Mouse (Mus musculus) neural tube, embryonic 13.5 days (tissue): Measurements from ENCODE around the gene Tcte1. TPM values are rescaled to one million over a fixed set of nuclear protein-coding genes. Genes with fewer than 3 reads are reported as not detected.

Source experiments
- polyA plus RNA-seq: library from polyadenylated mRNA; unstranded; fragments of >200 nt; fragmentation: Nextera tagmentation; extraction: Ambion mirVana; gene quantifications from 2 replicates; pipeline ENCODE4 v1.2.1, GENCODE M21; 2015

Gene Tcte1
- polyA plus RNA-seq, 1 experiment from 2014 or later = 3.3 TPM

Other genes with a start within 250 kb of the Tcte1 start
- gene Cdc5l, start 89.7 kb upstream of the Tcte1 start, polyA plus RNA-seq = 62.5 and 73.1 TPM in 2 replicates
- gene Spats1, start 48.0 kb upstream of the Tcte1 start, polyA plus RNA-seq = 0.62 and 1.5 TPM in 2 replicates
- 17.1 and 18.2 TPM in 2 replicates for gene Aars2, start 16.6 kb upstream of the Tcte1 start, polyA plus RNA-seq
- gene Tmem151b, start 26.2 kb downstream of the Tcte1 start, polyA plus RNA-seq = 19.4 and 22.6 TPM in 2 replicates
- gene Nfkbie, start 32.3 kb downstream of the Tcte1 start, polyA plus RNA-seq = 5.3 and 5.6 TPM in 2 replicates
- 75.0 and 84.2 TPM in 2 replicates for gene Slc35b2, start 40.4 kb downstream of the Tcte1 start, polyA plus RNA-seq
- 1,589 and 1,622 TPM in 2 replicates for gene Hsp90ab1, start 49.8 kb downstream of the Tcte1 start, polyA plus RNA-seq
- gene Slc29a1, start 76.2 kb downstream of the Tcte1 start, polyA plus RNA-seq = 40.1 and 41.6 TPM in 2 replicates
- 1.6 and 3.6 TPM in 2 replicates for gene Mymx, start 78.7 kb downstream of the Tcte1 start, polyA plus RNA-seq
- 0.22 and 0.85 TPM in 2 replicates for gene Capn11, start 135.9 kb downstream of the Tcte1 start, polyA plus RNA-seq
- gene Mrpl14, start 162.9 kb downstream of the Tcte1 start, polyA plus RNA-seq = 101 and 124 TPM in 2 replicates
- 127 and 134 TPM in 2 replicates for gene Tmem63b, start 163.5 kb downstream of the Tcte1 start, polyA plus RNA-seq
- gene 1600014C23Rik, start 210.4 kb downstream of the Tcte1 start, polyA plus RNA-seq = not detected in 2 replicates